Mouse (Mus musculus) liver, embryonic 14.5 days (tissue): ENCODE results near the gene Eif4e2. TPM values are rescaled to one million over a fixed set of nuclear protein-coding genes. Genes with fewer than 3 reads are reported as not detected.

ENCODE experiments used
- ATAC-seq: fragments of 200-750 bp; cut with Nextera tagmentation; 2 replicates; pipeline ENCODE4 v1.8.0; 2017; ENCODE audit warnings: moderate number of reproducible peaks, mild to moderate bottlenecking, moderate library complexity; ENCODE audit not compliant: insufficient read depth
- DNase-seq, 3 experiments: peaks; one replicate each; pipeline ENCODE4 v3.0.0-alpha.2; 2012 to 2013; ENCODE audit warnings: low read depth in 3 of 3, low spot score in 3 of 3
- H3K27ac ChIP-seq: fragments of 300-500 bp; sonication (generic); 2 replicates; pipeline ENCODE4 v1.5.1; 2014; ENCODE audit warnings: moderate library complexity, mild to moderate bottlenecking, control low read depth, inconsistent platforms
- H3K27me3 ChIP-seq: fragments of 300-500 bp; sonication (generic); 2 replicates; pipeline ENCODE4 v1.6.1; 2014; ENCODE audit warnings: mild to moderate bottlenecking, low read length, moderate library complexity; ENCODE audit not compliant: control insufficient read depth, insufficient read depth
- H3K36me3 ChIP-seq: fragments of 300-500 bp; sonication (generic); replicated peaks from 2 replicates; pipeline ENCODE4 v1.6.1; 2014; ENCODE audit warnings: low read depth; ENCODE audit not compliant: control insufficient read depth, insufficient read depth
- H3K4me1 ChIP-seq, 2 experiments: fragments of 200-500 bp in 1 of 2; fragments of 300-500 bp in 1 of 2; sonication (generic) in 1 of 2; replicated peaks; 2 replicates each; pipeline ENCODE4 v1.6.1; 2012 to 2014; ENCODE audit warnings: antibody characterized with exemption in 1 of 2, inconsistent platforms in 1 of 2, low read length in 1 of 2; ENCODE audit not compliant: control insufficient read depth in 2 of 2, insufficient read depth in 2 of 2
- H3K4me2 ChIP-seq: fragments of 300-500 bp; sonication (generic); 2 replicates; pipeline ENCODE4 v1.6.1; 2014; ENCODE audit warnings: low read depth, mild to moderate bottlenecking, control low read depth, moderate library complexity
- H3K4me3 ChIP-seq, 2 experiments: fragments of 200-500 bp in 1 of 2; fragments of 300-500 bp in 1 of 2; sonication (generic) in 1 of 2; 2 replicates each; pipeline ENCODE4 v1.5.1; 2012 to 2014; ENCODE audit warnings: low read depth in 2 of 2, low read length in 2 of 2, mild to moderate bottlenecking in 2 of 2, control low read depth in 1 of 2, inconsistent platforms in 1 of 2, moderate library complexity in 1 of 2; ENCODE audit not compliant: insufficient read depth in 1 of 2
- H3K9ac ChIP-seq: fragments of 300-500 bp; sonication (generic); replicated peaks from 2 replicates; pipeline ENCODE4 v1.6.1; 2014; ENCODE audit warnings: mild to moderate bottlenecking, control low read depth, moderate library complexity
- H3K9me3 ChIP-seq: fragments of 300-500 bp; sonication (generic); 2 replicates; pipeline ENCODE4 v1.6.1; 2016; ENCODE audit warnings: low read length, mixed read lengths; ENCODE audit not compliant: control insufficient read depth
- CTCF ChIP-seq: IDR thresholded peaks from 2 replicates; pipeline ENCODE4 v1.5.1; 2016; ENCODE audit warnings: antibody characterized with exemption, low read depth, control low read depth
- EP300 ChIP-seq: IDR thresholded peaks from 2 replicates; pipeline ENCODE4 v1.6.1; 2016; ENCODE audit warnings: antibody characterized with exemption, low read depth
- WGBS: fragments of 180-500 bp; shearing (Covaris S2); extraction: QIAGEN DNeasy Blood & Tissue Kit; methylation state at CpG from one replicate; pipeline ENCODE4 v1.1.7; 2014; ENCODE audit not compliant: insufficient replicate concordance; 5-methylcytosine and 5-hydroxymethylcytosine counted together
- polyA plus RNA-seq, 2 experiments: library from polyadenylated mRNA; depleted of rRNA in 1 of 2; stranded (reverse) in 1 of 2; unstranded in 1 of 2; fragments of >200 nt; fragmentation: Nextera tagmentation in 1 of 2; extraction: Ambion mirVana in 1 of 2; gene quantifications; 2 replicates each; pipeline versions ENCODE4 v1.2.1 to v1.2.3; 2012 to 2014

Gene Eif4e2
- polyA plus RNA-seq, 2 experiments = 34.8 to 54.9 TPM

GRCm38 (mm10) chr1:87172316-87172715 lies 41.4 kb upstream of the Eif4e2 start:
- DNase-seq = no peak

GRCm38 (mm10) chr1:87174006-87174955 lies 39.4 kb upstream of the Eif4e2 start:
- Histone ChIP-seq H3K4me3 (no peak overlapping the region), H3K9ac (no peak overlapping the region), H3K27me3 (peaks cover 12% of the 10 kb centered on the region), H3K4me2 (no peak overlapping the region), H3K9me3 (no peaks in the 10 kb centered on the region), H3K4me1 (no peaks in the 10 kb centered on the region), H3K27ac (no peak overlapping the region), H3K36me3 (no peaks in the 10 kb centered on the region)
- TF ChIP-seq EP300 (no peak), CTCF (peak; percentile 75)
- DNase-seq = peak in 2 of 3 experiments; percentile 14 to 16
- 24% methylated on average over 28 of the region's 28 CpGs for WGBS
- no peak for ATAC-seq

More at GRCm38 (mm10) chr1:87172316-87172715, 41.4 kb upstream of the Eif4e2 start:
- Histone ChIP-seq H3K9me3 (no peaks in the 10 kb centered on the region), H3K27me3 (peaks cover 12% of the 10 kb centered on the region), H3K9ac (no peak overlapping the region), H3K27ac (no peak overlapping the region), H3K4me2 (no peak overlapping the region), H3K4me3 (no peak overlapping the region), H3K4me1 (no peaks in the 10 kb centered on the region), H3K36me3 (no peaks in the 10 kb centered on the region)
- no peak for TF ChIP-seq EP300
- TF ChIP-seq CTCF = no peak
- ATAC-seq = no peak
- WGBS = 47% methylated on average over 9 of the region's 9 CpGs

- no peak for DNase-seq
- no peaks in the 10 kb centered on the region for H3K4me1 ChIP-seq
- TF ChIP-seq CTCF (peak; percentile 31), EP300 (no peak)
- H3K36me3 ChIP-seq = no peaks in the 10 kb centered on the region
- no peak for ATAC-seq
- no peak overlapping the region for H3K27ac ChIP-seq
- WGBS = 29% methylated on average over 11 of the region's 11 CpGs
- H3K27me3 ChIP-seq = peaks cover 6% of the 10 kb centered on the region
- H3K4me2 ChIP-seq = no peak overlapping the region
- H3K9me3 ChIP-seq = no peaks in the 10 kb centered on the region
- no peak overlapping the region for H3K4me3 ChIP-seq
- no peak overlapping the region for H3K9ac ChIP-seq
These were observed 37.8 kb upstream of the Eif4e2 start for GRCm38 (mm10) chr1:87175852-87176292.

GRCm38 (mm10) chr1:87180896-87181295 lies 32.8 kb upstream of the Eif4e2 start:
- no peaks in the 10 kb centered on the region for H3K4me1 ChIP-seq
- 20% methylated on average over 5 of the region's 5 CpGs for WGBS
- ATAC-seq = no peak
- H3K9ac ChIP-seq = no peak overlapping the region
- peak in 1 of 3 experiments; percentile 17 for DNase-seq
- H3K27me3 ChIP-seq = peaks cover 22% of the 10 kb centered on the region
- H3K4me3 ChIP-seq = no peak overlapping the region
- H3K27ac ChIP-seq = no peak overlapping the region
- H3K36me3 ChIP-seq = no peaks in the 10 kb centered on the region
- no peaks in the 10 kb centered on the region for H3K9me3 ChIP-seq
- H3K4me2 ChIP-seq = no peak overlapping the region
- TF ChIP-seq CTCF = no peak
- no peak for TF ChIP-seq EP300

GRCm38 (mm10) chr1:87183013-87183412 lies 30.7 kb upstream of the Eif4e2 start, which contains the start of gene Prss56:
TSS of gene Prss56 (plus strand) at chr1:87183313.
- Histone ChIP-seq H3K4me2 (no peak within 1 kb of the TSS), H3K4me3 (no peak within 1 kb of the TSS), H3K9me3 (no peaks in the 10 kb centered on the region), H3K36me3 (no peaks in the 10 kb centered on the region), H3K9ac (no peak within 1 kb of the TSS), H3K4me1 (no peaks in the 10 kb centered on the region), H3K27ac (no peak within 1 kb of the TSS), H3K27me3 (peaks cover 33% of the 10 kb centered on the region)
- DNase-seq (no peak), ATAC-seq (no peak)
- WGBS = 37% methylated on average over 9 of the region's 9 CpGs
- TF ChIP-seq EP300 (no peak), CTCF (no peak)
